Mouse (Mus musculus) thymus, adult 2 months (tissue): ENCODE results near the gene Mast1.
A peak's percentile ranks its signal among the peaks of the same experiment; 100 is the strongest.

Experiments
- CTCF ChIP-seq: fragments of 200-500 bp; IDR thresholded peaks from 2 replicates; pipeline ENCODE4 v1.5.1; 2012; ENCODE audit warnings: mild to moderate bottlenecking, control low read depth, low read length, moderate library complexity, borderline replicate concordance; ENCODE audit not compliant: control insufficient read depth, poor library complexity, insufficient read depth; ENCODE audit errors: extremely low read depth
- POLR2A ChIP-seq: fragments of 200-500 bp; IDR thresholded peaks from 2 replicates; pipeline ENCODE4 v1.6.1; 2012; ENCODE audit warnings: mild to moderate bottlenecking, low read length, control low read depth, moderate library complexity; ENCODE audit not compliant: control insufficient read depth, poor library complexity, insufficient read depth; ENCODE audit errors: extremely low read depth

DNA sequence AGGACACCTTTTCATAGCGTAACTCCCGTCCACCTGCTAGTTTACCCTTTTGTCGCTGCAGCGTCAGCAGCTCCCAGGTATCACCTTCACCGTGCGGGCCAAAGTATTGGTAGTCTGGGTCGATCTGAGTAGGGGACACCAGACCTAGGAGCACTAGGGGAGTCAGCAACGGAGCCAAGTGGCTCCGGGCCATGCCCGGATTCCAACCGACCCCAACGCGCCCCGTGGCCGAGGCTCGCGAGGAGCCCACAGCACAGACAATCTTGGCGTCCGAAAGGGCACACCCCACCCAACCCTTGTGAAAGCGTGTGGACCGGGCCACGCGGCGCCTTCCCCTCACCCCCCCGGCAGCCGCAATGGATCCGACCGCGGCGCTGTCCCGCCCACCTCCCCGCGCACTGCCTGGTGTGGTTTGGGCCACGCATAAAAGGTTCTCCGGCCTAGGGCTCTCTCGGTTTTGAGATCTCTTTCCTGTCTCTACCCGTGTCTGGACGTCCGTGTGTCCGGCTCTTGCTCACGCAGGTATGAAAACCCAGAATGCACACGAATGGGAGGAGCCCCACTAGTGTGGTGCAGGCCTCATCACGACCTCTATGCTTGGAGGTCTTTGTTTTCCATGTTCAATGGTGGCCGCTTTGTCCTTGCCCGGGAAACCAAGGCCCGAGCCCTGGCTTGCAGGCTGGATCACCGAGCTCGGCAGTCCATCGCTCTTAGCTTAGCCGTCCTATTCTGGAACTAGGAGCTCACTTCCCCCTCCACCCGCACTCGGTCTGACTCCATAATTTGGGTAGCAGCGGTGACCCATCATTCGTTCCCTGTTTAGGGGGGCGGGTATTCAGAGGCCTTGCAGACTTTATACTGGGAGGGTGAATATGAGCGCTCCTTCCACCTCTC is 32.3 kb upstream of the Mast1 start, which contains the start of the genes Gm49661, Prdx2 and Rnaseh2a:
- TF ChIP-seq CTCF (no peak), POLR2A (peak; percentile 72; the same call in 1 of the 2 replicates)
